Mouse (Mus musculus) kidney, adult 9 months (tissue): ENCODE data around the gene Tprkb.
"Not testable (repeated sequence)": the region's sequence is repeated elsewhere in the genome, so short reads cannot be mapped to it uniquely, and the experiment has no call there.

Experiments used
- DNase-seq: peaks from one replicate; pipeline ENCODE4 v3.0.0; 2022

The Tprkb gene

GRCm38 (mm10) chr6:85911587-85911986 lies at the start of gene Tprkb:
Tprkb (plus strand) TSS chr6:85911865.
- peak; percentile 66 for DNase-seq

GRCm38 (mm10) chr6:85862565-85862964 lies 49.1 kb upstream of the Tprkb start:
- peak; percentile 79 for DNase-seq

GRCm38 (mm10) chr6:85863136-85863535 lies 48.5 kb upstream of the Tprkb start:
- no peak for DNase-seq

- no peak for DNase-seq
These were observed 47.8 kb upstream of the Tprkb start for GRCm38 (mm10) chr6:85863840-85864239.

- peak; percentile 84 for DNase-seq
These were observed 46.6 kb upstream of the Tprkb start for GRCm38 (mm10) chr6:85864900-85865639.

- DNase-seq: not testable (repeated sequence)
These were observed 45.5 kb upstream of the Tprkb start for GRCm38 (mm10) chr6:85866166-85866565.

GRCm38 (mm10) chr6:85866995-85867394 lies 44.7 kb upstream of the Tprkb start:
- DNase-seq: not testable (repeated sequence)

GRCm38 (mm10) chr6:85867726-85868690 lies 43.7 kb upstream of the Tprkb start:
- DNase-seq: peak; percentile 49

GRCm38 (mm10) chr6:85869006-85869405 lies 42.7 kb upstream of the Tprkb start, which contains the start of gene Nat8f2:
Nat8f2 (minus strand) TSS chr6:85869158.
- DNase-seq: peak; percentile 92

- DNase-seq: not testable (repeated sequence)
These were observed 28.4 kb upstream of the Tprkb start for GRCm38 (mm10) chr6:85883246-85883645.

- no peak for DNase-seq
These were observed 27.4 kb upstream of the Tprkb start for GRCm38 (mm10) chr6:85884311-85884710.

GRCm38 (mm10) chr6:85888961-85889360 lies 22.7 kb upstream of the Tprkb start:
- no peak for DNase-seq

GRCm38 (mm10) chr6:85895061-85895648 lies 16.5 kb upstream of the Tprkb start:
- peak; percentile 67 for DNase-seq

- not testable (repeated sequence) for DNase-seq
These were observed 12.8 kb upstream of the Tprkb start for GRCm38 (mm10) chr6:85898596-85899475.

GRCm38 (mm10) chr6:85902303-85902702 lies 9.4 kb upstream of the Tprkb start:
- no peak for DNase-seq

- peak; percentile 92 for DNase-seq
These were observed 7.0 kb upstream of the Tprkb start, which contains the start of gene Nat8f4 for GRCm38 (mm10) chr6:85904642-85905061. Nat8f4 (minus strand) TSS chr6:85904884.

- DNase-seq: peak; percentile 48
These were observed 4.7 kb upstream of the Tprkb start for GRCm38 (mm10) chr6:85906911-85907351.

GRCm38 (mm10) chr6:85908341-85908740 lies 3.3 kb upstream of the Tprkb start:
- DNase-seq: peak; percentile 79

GRCm38 (mm10) chr6:85909704-85910103 lies 2.0 kb upstream of the Tprkb start:
- peak; percentile 40 for DNase-seq

- no peak for DNase-seq
These were observed 3.5 kb downstream of the Tprkb start for GRCm38 (mm10) chr6:85915141-85915538.

- DNase-seq: peak; percentile 96
These were observed 4.2 kb downstream of the Tprkb start, which contains the start of gene Nat8f1 for GRCm38 (mm10) chr6:85915539-85916513. Nat8f1 (minus strand) TSS chr6:85915687.
